Mouse (Mus musculus): ENCODE data around the gene Edrf1.
"Not testable (repeated sequence)": the region's sequence is repeated elsewhere in the genome, so short reads cannot be mapped to it uniquely, and the experiment has no call there.

Gene Edrf1

DNA sequence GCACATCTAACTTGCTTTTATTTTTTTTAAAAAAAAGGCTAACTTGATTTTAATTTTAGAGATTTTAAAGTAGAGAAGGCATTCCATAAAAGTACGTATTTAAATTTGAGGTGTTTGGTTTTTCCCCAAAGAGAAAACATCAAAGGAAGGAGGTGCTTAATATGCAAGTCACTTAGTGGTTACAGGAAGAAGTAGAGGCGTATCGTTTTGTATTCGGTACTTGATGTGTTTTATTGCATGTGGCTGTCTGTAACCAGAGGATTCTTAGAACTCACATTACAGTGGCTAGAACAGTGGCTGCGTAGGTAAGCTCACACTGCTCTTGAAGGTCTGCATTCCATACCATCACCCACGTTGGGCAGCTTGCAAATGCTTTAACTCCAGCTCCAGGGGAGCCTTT is 8.4 kb downstream of the Edrf1 start:
- no peak for DNase-seq (ENCODE audit: low read depth)

DNA sequence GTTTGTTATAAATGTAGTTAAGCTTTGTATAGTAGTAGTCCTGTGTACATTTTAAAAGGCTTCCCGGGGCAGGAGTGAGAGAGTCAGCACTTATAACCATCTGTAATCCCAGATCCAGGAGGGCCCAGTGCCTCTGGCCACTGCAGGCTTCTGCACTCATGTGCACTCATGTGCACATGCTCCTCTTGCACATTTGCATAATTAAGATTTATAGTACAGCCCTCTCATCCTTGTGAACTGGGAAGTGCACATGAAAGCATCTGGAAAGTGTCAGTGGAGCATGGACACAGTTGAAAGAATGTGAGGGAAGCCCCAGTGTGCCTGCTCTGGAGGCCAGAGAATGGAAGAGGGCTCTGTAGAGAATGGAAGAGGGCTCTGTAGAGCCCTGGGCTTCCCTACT is 25.1 kb downstream of the Edrf1 start:
- no peak for DNase-seq (ENCODE audit: low read depth)

DNA sequence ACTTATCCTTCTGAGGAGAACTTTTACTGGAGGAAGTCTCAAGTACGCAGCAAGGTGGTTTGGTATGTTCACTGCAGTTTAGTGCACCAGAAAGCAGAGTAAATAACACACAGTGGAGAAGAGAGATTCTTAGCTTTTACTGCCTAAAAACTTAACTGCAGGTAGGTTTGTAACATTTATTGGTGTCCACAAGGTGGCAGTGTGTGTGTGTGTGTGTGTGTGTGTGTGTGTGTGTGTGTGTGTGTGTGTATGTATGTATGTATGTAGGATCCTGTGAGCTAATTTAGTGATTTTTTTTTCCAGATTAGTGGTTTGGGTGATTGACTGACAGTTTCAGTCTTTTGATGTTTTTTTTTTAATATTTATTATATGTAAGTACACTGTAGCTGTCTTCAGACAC is 31.7 kb downstream of the Edrf1 start:
- no peak for DNase-seq (ENCODE audit: low read depth)

DNA sequence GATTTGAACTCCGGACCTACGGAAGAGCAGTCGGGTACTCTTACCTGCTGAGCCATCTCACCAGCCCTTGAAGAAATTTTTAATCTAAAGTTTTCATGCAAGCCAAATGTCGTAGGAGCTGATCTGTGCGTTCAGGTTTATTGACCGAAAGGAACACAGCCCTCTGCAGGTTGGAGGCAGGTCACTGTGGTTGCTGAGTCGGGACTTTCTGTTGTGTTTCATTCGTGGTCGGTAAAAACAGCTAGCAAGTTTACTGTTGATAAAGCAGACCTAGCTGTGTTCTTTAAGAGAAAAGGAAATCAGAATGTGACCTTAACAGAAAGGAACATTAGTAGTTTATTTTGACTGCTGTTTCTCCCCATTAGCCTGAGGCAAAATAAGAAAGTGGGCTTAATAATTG is 32.6 kb downstream of the Edrf1 start:
- DNase-seq (ENCODE audit: low read depth) = no peak

DNA sequence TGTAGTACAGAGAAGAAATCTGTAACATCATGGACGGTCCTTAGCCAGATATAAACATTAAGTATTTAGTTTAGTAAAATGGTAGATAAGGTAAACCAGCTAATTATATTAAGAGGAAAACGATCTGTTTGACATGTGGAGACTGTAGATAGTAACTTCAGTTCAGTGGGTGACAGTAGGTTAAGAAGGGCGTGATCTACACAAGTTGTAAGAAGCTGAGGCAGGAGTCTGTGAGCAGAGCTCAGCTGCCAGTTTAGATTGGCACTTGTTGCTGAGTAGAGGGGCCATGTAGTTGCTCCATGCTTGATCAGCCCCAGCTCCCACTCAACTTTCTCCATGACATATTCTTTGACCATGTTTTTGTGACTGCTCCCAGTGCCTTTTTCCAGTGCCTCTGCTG is 33.5 kb downstream of the Edrf1 start:
- DNase-seq (ENCODE audit: low read depth) = peak; percentile 20

DNA sequence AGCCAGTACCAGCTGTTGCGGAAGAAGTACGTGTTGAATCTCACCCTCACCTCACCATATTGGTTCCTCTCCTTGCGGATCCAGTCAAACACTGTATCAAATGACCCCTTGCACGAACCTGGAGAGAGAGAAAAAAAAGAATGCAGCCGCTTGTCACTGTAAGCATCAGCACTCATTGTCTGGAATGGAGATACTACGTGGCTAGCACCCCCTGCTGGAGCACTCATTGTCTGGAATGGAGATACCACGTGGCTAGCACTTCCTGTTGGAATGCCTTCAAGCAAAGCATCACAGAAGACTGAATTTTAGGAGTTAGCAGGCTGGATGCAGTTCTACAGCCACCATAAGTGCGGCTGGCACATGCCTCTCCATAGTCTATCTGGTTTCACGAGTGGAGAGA is 38.7 kb downstream of the Edrf1 start:
- no peak for DNase-seq (ENCODE audit: low read depth)

DNA sequence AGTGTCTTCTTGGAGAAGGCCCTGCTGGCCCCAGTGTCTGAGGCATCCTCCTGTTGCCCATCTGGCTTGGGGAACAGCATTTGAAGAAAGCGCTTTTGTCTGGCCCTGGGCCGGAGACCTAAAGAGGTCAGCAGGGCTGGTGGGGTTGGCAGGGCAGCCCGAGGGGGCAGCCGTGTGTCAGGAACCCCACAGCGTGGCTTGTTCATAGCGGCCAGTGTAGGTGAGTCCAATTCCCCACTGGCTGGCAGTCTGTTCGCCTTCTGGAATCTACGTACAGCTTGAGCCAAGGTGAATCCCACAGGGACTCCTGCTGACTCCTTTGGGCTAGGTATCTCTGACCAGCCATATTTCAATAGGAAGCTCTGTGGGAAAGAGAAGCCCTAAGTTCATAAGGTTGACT is 41.4 kb downstream of the Edrf1 start:
- DNase-seq (ENCODE audit: low read depth) = no peak

DNA sequence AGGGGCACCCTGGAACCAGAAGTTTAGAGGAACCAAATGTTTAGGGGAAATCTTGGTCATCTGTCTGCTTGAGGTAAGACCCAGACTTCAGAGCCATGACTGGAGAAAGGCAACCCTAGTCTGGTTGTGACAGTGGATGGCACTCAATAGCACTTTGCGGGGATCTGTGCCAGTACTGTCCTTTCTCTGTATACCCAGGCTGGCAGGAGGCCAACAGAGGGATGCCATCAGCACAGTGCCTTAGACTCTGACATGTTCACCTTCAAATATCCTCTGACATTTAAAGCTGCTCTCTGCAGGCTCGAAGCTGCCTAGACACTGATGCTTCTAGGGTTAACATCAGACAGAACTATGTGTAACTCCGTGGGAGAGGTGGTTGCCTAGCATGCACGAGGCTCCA is 42.1 kb downstream of the Edrf1 start:
- DNase-seq (ENCODE audit: low read depth) = no peak

DNA sequence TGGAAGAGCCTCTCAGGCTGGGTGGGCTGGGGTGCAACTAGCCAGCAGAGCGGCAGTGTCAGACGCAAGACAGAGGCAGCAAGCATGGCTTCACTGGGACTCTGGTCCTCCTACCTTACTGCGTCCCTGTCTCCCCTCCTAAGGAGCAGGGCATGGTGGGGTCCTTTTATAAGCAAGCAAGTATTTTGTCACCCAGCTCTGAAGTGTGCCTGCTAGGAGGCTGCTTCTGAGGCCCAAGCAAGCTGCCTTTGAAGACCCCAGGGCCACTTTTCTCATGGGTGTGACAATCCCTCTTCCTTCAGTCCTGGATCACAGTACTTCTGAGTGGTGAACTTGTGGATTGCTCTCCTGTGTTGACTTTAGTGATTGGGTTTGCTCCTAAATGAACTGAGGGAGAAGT is 42.6 kb downstream of the Edrf1 start, which contains the start of gene Mmp21:
Mmp21 (minus strand) TSS at position 101 of the 400 bp plus-strand sequence.
- DNase-seq (ENCODE audit: low read depth) = no peak

DNA sequence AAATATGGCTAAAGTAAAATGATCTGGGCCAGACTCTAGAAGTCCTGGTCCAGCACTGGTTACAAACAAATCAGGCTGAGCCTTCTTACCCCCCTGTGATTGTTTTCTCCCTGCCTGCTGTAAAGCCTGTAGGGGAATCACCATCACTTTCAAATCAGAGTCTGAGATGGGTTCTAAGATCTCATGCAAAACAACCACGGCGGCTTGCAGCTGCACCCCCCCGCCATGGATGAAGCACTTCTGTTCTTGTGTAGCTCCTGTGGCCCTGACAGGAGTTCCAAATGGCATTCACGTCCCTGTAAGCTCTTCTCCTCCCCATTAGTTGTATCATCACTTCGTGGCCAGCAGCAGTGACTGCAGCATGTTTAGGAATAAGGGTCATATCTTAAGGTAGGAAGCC is 46.3 kb downstream of the Edrf1 start:
- DNase-seq (ENCODE audit: low read depth) = no peak

DNA sequence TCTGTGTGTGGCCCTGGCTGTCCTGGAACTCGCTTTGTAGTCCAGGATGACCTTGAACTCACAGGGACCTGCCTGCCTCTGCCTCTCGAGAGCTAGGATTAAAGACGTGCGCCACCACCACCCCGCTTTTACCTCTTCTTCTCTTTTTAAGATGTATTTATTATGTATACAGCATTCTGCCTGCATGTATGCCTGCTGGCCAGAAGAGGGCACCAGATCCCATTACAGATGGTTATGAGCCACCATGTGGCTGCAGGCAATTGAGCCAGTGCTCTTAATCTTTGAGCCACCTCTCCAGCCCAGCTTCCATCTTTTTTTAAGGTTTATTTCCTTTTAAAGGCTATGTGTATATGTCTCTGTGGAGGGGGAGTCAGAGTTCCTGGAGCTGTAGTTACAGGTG is 46.8 kb downstream of the Edrf1 start:
- DNase-seq (ENCODE audit: low read depth) = no peak

DNA sequence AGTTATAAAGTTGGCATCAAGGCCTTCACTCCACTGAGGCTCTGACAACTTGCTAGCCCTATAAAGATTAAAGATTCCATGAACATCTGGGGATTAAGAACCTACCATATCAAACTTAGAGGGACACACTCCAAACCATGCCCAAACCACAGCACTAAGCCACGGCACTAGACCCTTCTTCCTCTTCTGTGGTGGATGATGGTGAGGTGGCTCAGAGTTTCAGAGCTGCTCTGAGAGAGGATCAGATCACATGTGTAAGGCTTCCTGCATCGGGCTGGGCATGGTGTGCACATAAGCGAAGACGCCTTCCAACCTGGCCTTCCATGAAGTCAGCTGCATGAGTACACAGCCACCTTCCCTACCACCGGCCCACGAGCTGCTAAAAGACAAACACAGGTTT is 47.4 kb downstream of the Edrf1 start:
- DNase-seq (ENCODE audit: low read depth) = no peak

DNA sequence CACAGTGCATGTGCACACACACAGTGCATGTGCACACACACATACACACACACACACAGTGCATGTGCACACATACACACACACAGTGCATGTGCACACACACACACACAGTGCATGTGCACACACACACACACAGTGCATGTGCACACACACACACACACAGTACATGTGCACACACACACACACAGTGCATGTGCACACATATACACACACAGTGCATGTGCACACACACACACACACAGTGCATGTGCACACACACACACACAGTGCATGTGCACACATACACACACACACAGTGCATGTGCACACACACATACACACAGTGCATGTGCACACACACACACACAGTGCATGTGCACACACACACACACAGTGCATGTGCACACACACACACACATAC is 48.3 kb downstream of the Edrf1 start:
- not testable (repeated sequence) for DNase-seq (ENCODE audit: low read depth)

DNA sequence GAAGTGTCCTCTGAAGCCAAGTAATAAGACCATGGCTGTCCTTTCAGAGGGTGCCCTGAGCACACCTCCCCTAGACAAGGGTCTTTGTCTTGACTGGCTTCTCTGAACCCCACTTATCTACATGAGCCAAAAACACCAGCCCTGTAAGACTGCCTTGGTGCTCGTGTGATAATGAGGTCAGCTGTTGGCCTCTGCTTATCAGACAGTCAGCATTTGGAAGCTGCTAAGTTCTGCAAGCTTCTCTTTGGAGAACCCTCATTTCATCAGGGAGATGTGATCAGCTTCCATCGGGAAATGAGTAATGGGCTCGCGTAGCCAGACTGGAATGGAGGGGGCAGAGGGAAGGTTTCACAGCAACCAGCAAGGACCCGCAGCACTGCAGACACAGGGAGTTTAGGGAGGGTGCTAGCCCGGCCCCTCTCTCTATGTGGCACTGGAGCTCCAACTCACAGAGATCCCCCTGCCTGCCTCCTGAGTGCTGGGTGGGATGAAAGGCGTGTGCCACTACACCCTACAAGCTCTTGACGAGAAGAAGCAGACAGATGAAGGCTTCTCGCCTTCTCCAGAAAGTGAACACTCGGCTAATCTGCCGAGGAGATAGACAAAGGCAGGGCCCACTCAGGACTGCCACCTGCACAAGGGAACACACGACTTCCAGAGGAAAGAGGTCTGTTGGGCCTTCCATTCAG is 60.8 kb downstream of the Edrf1 start:
- peak; percentile 77 for DNase-seq (ENCODE audit: low read depth)

DNA sequence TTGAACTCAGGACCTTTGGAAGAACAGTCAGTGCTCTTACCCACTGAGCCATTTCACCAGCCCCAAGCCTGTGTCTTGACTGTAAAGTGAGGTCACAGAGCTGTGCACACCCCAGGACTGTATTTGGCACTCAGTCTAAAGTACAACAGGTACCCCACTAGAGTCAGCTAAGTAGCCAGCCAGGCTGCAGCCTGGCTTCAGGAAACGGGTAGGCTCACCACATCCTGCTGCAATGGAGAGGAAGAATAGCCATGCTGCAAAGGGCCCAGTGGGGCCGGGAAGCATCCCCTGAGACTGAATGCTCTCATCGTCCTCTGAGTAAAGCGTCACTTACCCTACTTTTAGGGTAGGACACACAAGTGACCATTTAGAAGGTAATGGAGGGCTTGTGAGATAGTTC is 62.5 kb downstream of the Edrf1 start:
- no peak for DNase-seq (ENCODE audit: low read depth)

DNA sequence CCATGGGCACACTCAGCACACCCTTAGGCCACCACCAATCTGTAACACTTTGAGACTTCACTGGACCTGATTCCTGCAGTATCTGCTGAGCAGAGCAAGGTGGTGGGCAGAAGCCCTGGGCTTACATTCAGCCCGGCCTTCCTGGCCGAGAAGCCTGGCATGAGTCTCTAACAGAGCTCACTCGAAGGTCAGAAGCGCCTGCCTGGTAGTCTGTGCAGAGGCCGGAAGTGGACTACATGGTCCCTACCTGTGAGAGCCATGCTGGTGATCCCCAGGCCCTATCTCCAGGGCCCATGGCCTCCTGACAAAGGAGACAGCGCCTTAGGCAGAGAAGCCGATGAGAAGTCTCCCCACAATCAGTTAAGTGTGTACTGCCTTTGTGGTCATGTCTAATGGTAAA is 64.0 kb downstream of the Edrf1 start:
- DNase-seq (ENCODE audit: low read depth) = no peak

DNA sequence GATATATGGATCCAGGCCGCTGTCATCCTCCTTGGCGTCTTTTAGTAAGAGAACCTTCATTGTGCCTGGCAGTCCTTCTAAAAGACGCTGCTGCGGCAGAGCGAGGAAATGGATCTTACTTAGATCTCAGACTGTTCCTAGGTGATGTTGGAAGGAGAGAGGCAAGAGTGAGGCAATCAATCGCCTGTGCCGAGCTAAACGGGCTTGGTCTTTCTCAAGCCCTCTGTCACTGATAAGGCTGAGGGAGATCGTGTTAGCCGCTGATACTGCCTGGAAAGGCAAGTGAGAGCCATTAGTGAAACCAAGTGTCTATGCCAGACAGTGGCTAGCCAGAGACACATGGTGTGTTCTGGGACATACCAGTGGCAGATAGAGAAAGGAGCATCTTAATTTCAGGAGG is 65.0 kb downstream of the Edrf1 start:
- peak; percentile 89 for DNase-seq (ENCODE audit: low read depth)

DNA sequence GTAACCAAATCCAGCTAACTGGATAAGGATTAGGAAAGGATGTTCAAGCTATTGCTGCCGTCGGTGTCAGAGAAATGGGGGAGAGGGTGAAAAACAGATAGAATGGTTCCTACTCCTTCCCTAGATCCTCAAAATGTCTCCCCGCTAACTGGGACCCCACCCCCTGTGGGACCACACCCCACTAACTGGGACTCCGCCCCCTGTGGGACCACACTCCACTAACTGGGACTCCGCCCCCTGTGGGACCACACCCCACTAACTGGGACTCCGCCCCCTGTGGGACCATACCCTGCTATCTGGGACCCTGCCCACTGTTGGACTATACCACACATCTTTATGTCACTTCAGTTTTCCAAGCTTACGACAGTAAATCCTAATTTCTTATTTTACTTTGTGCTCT is 66.6 kb downstream of the Edrf1 start:
- no peak for DNase-seq (ENCODE audit: low read depth)

DNA sequence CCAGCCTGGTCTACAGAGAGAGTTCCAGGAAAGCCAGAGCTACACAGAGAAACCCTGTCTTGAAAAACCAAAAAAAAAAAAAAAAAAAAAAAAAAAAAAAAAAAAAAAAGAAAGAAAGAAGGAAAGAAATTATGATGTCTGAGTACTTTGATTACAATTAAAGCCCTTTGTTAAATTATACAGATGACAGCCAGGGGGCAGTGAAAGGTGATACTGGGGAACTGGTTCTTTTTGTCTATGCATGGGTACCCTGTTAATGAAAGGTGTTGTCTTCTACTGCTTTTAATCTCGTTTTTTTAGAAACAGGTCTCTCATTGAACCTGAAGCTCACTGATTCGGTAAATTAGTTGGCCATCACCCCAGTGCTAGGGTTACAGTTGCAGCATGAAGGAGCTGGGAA is 70.0 kb downstream of the Edrf1 start:
- DNase-seq (ENCODE audit: low read depth) = no peak

DNA sequence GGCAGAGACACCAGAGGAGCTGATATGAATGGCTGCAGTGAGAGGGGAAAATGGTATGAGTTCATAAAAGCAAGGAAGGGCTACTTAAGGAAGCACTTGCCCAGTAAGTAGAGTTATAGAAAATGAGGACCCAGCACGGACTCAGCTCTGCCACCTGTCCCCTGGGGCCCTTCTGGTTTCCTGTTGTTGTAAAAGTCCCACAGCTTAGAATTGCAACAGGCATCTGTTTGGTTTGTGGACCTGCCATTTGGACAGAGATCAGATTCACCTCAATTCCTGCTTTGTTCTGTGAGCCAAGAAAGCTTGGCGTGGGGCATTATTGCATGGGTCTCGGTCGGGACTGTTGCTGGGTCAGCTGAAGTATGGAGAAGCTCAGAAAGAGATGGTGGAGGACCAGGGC is 78.0 kb downstream of the Edrf1 start:
- no peak for DNase-seq (ENCODE audit: low read depth)

DNA sequence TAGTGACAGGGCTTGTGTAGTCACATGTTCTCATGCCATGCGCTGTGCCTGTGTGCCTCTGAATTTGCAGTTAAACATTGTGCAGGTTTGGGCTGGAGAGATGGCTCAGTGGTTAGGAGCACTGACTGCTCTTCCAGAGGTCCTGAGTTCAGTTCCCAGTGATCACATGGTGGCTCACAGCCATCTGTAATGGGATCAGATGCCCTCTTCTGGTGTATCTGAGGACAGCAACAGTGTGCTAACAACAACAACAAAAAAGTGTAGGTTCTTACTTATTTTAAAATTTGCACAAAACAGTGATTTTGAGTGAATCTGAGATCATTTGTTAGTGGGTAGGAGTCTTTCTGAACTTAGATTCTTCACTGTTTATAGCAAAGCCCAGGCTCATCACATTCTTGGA is 81.2 kb downstream of the Edrf1 start:
- DNase-seq (ENCODE audit: low read depth) = no peak

DNA sequence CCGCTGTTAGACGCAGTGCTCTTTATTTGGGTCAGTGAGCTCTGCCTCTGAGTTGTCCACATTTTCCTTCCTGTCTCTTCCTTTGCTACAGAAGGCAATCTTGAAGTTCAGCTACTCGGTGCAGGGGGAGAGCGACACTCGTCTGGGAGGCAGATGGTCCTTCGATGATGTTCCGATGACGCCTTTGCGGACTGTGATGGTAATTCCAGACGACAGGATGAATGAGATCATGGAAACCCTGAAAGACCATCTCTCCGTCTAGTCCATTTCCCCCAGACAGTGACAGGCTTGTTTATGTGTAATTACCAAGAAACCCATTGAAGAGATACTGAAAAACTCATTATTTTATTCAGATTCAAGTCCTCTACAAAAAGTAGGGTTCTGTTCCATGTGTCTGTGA is 83.3 kb downstream of the Edrf1 start:
- DNase-seq (ENCODE audit: low read depth) = no peak

All from c-Kit-positive CD71-positive TER-119-negative erythroid progenitor cells, embryonic 14.5 days (primary cell).